Mouse (Mus musculus) kidney, adult 18-20 months (tissue): Measurements from ENCODE around the gene Plagl2.
"Not testable (repeated sequence)": the region's sequence is repeated elsewhere in the genome, so short reads cannot be mapped to it uniquely, and the experiment has no call there.

Source experiments
- DNase-seq: peaks from one replicate; pipeline ENCODE4 v3.0.0; 2021

The Plagl2 gene

GRCm38 (mm10) chr2:153241250-153242014 lies at the start of gene Plagl2, which contains the start of gene Pofut1:
TSS of gene Plagl2 (minus strand) at chr2:153241426.
TSS of gene Pofut1 (plus strand) at chr2:153241533.
- peak; percentile 92 for DNase-seq

DNA sequence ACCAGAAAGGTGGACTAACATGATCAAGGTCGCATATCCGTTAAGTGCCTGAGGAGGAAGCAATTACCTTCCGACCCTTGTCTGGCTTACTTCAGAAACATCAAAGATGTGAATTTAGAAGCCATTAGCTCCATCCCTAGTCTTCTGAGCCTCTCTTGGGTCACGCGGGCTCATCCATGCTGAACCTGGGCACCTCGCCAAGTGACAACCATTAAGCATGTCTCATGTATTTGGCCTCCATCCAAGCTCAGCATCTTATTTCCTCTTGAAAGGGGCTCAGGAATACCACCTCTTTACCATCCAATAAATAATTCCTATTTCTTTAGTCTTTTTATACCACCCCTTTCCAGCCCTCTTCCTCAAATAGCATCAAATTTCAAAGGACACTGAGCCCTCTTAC lies 46.6 kb upstream of the Plagl2 start:
- no peak for DNase-seq

- no peak for DNase-seq
Observed at GRCm38 (mm10) chr2:153286524-153286923, 45.3 kb upstream of the Plagl2 start.

DNA sequence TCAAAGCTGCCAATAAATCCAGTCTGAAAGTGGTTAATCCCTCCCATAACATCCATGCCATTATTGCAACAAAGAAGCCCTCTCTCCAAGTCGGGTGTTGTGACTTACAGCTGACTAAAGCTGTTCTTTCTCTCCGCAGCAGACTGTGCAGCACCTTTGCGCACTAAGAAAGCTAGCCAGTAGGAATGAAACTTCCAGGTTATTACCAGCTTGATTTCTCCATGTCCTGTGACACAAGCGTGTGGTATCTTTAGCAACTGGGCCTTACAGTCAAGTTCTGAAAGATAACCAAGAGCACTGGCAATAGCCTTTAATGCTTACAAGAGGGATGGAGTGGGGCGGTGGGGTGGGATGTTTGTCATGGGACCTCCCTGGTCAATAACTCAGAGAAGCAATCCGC lies 42.7 kb upstream of the Plagl2 start:
- no peak for DNase-seq

DNA sequence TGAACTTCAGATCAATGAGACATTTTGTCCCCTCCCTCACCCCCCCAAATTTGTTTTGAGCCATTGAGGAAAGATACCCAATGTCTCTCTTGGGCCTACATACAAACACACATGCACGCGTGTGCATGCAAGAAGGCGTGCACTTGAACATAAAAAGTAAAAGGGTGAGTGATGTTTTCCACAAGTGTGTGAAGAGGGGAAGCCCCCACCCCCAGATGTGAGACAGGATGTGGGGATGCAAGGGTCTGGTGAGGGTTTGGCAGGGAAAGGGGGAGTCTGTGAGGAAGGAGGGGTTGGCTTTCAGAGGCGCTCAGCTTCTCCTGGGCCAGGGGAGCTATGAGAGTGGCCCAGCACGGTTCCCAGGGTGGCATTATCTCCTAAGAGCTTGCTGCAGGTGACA lies 37.1 kb upstream of the Plagl2 start:
- no peak for DNase-seq

- not testable (repeated sequence) for DNase-seq
Observed at GRCm38 (mm10) chr2:153276846-153277245, 35.6 kb upstream of the Plagl2 start.

GRCm38 (mm10) chr2:153276440-153276839 lies 35.2 kb upstream of the Plagl2 start:
- no peak for DNase-seq

DNA sequence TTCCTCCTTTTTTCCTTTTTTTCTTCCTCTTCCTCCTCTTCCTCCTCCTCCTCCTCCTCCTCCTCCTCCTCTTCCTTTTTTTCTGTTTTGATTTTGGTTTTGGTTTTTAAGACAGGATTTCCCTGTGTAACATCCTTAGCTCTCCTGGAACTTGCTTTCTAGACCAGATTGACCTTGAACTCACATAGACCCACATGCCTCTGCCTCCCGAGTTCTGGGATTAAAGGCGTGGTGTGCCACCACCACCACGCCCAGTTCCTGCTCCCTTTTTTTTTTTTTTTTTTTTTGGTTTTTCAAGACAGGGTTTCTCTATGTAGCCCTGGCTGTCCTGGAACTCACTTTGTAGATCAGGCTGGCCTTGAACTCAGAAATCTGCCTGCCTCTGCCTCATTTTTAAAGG lies 34.4 kb upstream of the Plagl2 start:
- not testable (repeated sequence) for DNase-seq

GRCm38 (mm10) chr2:153274919-153275247 lies 33.7 kb upstream of the Plagl2 start:
- DNase-seq, result no peak

- DNase-seq, result not testable (repeated sequence)
Observed at GRCm38 (mm10) chr2:153274200-153274918, 33.1 kb upstream of the Plagl2 start.

DNA sequence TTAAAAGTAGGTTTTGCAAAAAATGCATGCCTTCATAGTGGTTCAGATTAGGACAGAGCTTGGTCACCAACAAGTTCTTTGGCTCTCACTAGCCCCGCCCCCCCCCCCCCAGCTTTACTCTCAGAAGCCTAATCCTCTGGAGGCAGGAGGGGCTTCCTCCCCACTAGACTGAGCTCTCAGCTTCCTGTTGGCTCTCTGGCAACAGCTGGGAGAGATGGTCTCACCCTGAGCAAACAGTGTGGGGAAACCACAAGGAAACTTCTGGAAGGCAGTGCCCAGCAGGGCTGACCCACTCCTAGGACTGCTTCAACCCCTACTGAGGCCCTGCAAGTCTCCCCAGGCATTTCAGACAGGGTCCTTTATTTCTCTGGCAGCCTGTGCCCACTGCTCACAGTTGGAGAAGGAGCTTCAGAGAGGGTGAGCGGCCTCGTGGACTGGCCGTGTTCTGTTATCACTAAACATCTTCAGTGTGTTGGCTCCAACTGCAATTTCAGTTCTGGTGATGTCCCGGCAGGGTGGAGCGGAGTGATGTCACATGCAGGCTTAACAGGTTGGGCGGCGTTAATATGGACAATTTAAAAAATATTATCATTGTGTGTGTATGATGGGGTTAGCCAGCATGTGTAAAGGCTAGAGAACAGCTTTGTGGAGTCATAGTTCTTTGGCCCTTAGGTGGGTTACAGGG lies 29.1 kb upstream of the Plagl2 start:
- DNase-seq, result not testable (repeated sequence)

GRCm38 (mm10) chr2:153267331-153267730 lies 26.1 kb upstream of the Plagl2 start:
- no peak for DNase-seq

GRCm38 (mm10) chr2:153263053-153263452 lies 21.8 kb upstream of the Plagl2 start:
- no peak for DNase-seq

DNA sequence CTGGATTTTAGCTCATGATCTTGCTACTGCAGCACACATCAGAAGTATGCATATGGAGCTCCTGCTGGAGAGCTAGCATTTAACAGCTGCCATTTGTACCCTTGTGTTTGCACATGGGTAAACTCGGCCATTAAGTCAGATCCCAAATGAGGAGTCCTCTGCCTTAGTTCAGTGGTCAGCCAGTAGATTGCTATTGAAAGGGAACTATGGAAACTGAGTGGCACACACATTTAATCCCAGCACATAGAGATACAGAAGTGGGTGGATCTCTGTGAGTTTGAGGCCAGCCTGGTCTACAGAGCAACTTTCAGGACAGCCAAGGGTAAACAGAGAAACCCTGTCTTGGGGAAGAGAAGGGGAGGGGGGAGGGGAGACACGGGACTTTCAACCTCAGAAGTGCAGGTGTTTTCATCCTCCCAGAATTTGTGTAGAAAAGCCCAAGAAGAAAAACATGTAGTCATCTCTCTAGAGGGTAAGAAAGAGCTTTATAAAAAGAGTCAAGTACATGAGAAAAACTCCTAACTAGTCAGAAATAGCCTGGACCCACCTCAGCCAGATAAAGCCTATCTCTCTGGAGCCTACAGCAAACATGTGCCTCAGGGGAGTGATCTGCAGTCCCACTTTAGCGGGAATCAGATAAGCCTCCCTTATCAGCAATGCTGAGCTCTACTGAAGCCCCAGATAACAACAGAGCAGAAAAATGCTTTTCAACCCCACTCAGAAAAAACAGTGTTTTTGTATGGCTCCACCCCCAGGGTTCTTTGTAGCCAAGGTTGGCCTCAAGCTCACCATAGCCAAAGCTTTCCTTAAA lies 18.8 kb upstream of the Plagl2 start:
- no peak for DNase-seq

DNA sequence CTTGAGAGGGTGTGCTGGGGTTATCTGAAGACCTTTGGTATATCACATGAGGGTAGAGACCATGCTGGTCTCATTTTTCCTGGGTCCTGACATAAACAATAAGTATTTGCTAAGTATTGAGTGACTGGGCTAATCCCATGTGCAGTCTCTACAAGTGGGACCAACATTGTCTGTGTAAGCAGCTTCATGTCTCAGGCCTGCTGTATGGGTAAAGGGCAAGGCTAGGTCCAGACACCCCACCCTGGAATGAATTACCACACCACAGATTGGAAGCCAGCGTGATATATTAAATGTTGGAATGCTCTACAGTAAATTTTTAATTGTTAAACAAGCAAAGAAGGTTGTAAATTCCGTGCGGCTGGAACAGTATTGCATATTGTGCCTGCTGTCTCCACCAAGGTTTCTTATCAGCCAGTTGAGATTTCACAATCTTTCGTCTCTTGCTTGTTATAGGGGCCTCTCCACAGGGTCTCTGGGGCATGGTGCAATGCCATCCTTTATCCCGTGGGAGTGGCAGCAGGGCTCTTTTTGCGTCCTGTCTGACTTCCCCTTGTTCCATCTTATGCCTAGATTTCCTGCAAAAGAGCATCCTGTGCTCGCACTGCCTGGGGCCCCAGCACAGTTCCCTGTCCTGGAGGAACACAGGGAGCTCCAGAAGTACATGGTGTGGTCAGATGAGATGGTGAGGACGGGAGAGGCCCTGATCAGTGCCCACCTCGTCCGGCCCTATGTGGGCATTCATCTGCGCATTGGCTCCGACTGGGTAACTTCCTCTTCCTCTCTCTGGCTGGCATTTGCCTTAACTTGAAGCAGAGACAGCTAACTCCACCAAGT lies 18.0 kb upstream of the Plagl2 start:
- no peak for DNase-seq

- DNase-seq, result no peak
Observed at GRCm38 (mm10) chr2:153256604-153257003, 15.4 kb upstream of the Plagl2 start.

DNA sequence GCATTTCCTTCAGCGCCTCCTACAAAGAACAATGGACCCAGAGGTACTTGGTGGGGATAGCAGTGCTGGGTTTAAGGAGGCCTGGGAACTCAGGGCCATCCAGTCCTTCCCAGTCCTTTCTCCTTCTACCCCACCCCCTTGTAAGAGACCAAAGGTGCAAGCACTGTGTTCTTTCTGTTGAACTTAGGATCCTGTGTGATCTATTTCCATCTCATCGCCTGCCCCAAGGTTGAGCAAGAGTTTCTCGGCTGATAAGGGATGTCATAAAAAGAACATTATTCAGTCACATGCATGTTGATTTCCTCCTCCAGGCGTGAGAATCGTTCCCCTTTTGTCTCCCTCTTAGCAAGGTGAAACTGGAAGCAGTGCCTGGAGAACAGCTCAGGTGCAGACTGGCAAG lies 8.5 kb upstream of the Plagl2 start:
- no peak for DNase-seq

- no peak for DNase-seq
Observed at GRCm38 (mm10) chr2:153242156-153242555, 930 bp upstream of the Plagl2 start.

- DNase-seq, result no peak
Observed at GRCm38 (mm10) chr2:153240701-153241235, 458 bp downstream of the Plagl2 start.

GRCm38 (mm10) chr2:153239860-153240480 lies 1.3 kb downstream of the Plagl2 start:
- DNase-seq, result no peak
